Mouse (Mus musculus): ENCODE measurements around the gene Exd1. TPM values are rescaled to one million over a fixed set of nuclear protein-coding genes. Genes with fewer than 3 reads are reported as not detected.
A peak's percentile ranks its signal among the peaks of the same experiment; 100 is the strongest.

The Exd1 gene
- polyA plus RNA-seq (2014; fragmentation: Nextera tagmentation; extraction: Ambion mirVana), result 0.04 and 0.14 TPM in 2 replicates

- Histone ChIP-seq H3K36me3 (ENCODE audit: control insufficient read depth, insufficient read depth, low read length) (no peaks in the 10 kb centered on the region), H3K27ac (replicated peaks in 1 of 2; ENCODE audit: control insufficient read depth in 1 of 2, insufficient read depth in 1 of 2, low read depth in 2 of 2, low read length in 2 of 2) (peak within 1 kb of the TSS; percentile 68 to 78), H3K4me2 (ENCODE audit: low read length) (peak within 1 kb of the TSS; percentile 78), H3K4me3 (ENCODE audit: control insufficient read depth in 1 of 2, insufficient read depth in 1 of 2, low read depth in 1 of 2, low read length in 2 of 2) (peak within 1 kb of the TSS; percentile 73 to 82), H3K9me3 (ENCODE audit: control insufficient read depth, low read length) (no peaks in the 10 kb centered on the region), H3K9ac (ENCODE audit: low read length) (peak within 1 kb of the TSS; percentile 87), H3K27me3 (ENCODE audit: control insufficient read depth, insufficient read depth, low read length) (no peaks in the 10 kb centered on the region), H3K4me1 (ENCODE audit: control insufficient read depth in 2 of 2, insufficient read depth in 2 of 2, low read length in 2 of 2) (peaks cover 0 to 7% of the 10 kb centered on the region in 2 experiments; a peak in 1 of 4 replicates)
- WGBS, result under 1% methylated on average over 56 of the region's 57 CpGs
- ATAC-seq (ENCODE audit: insufficient number of reproducible peaks, insufficient read depth, low FRiP score, low read depth), result peak; percentile 99
Measured at GRCm38 (mm10) chr2:119547522-119548370, at the start of gene Exd1, which contains the start of gene Chp1. Gene Exd1, minus strand, starts transcription at chr2:119547627. Gene Chp1, plus strand, starts transcription at chr2:119547697.

GRCm38 (mm10) chr2:119596781-119597330, 49.4 kb upstream of the Exd1 start:
- H3K27me3 ChIP-seq (ENCODE audit: control insufficient read depth, insufficient read depth, low read length), result no peaks in the 10 kb centered on the region
- no peak overlapping the region for H3K27ac ChIP-seq (replicated peaks in 1 of 2; ENCODE audit: control insufficient read depth in 1 of 2, insufficient read depth in 1 of 2, low read depth in 2 of 2, low read length in 2 of 2)
- no peaks in the 10 kb centered on the region for H3K9me3 ChIP-seq (ENCODE audit: control insufficient read depth, low read length)
- no peak overlapping the region for H3K4me3 ChIP-seq (ENCODE audit: control insufficient read depth in 1 of 2, insufficient read depth in 1 of 2, low read depth in 1 of 2, low read length in 2 of 2)
- no peak overlapping the region for H3K9ac ChIP-seq (ENCODE audit: low read length)
- peaks cover 58% of the 10 kb centered on the region for H3K36me3 ChIP-seq (ENCODE audit: control insufficient read depth, insufficient read depth, low read length)
- peaks cover 0 to 31% of the 10 kb centered on the region in 2 experiments for H3K4me1 ChIP-seq (ENCODE audit: control insufficient read depth in 2 of 2, insufficient read depth in 2 of 2, low read length in 2 of 2)
- H3K4me2 ChIP-seq (ENCODE audit: low read length), result no peak overlapping the region
- WGBS, result 86% methylated on average over 8 of the region's 8 CpGs
- ATAC-seq (ENCODE audit: insufficient number of reproducible peaks, insufficient read depth, low FRiP score, low read depth), result no peak

DNA sequence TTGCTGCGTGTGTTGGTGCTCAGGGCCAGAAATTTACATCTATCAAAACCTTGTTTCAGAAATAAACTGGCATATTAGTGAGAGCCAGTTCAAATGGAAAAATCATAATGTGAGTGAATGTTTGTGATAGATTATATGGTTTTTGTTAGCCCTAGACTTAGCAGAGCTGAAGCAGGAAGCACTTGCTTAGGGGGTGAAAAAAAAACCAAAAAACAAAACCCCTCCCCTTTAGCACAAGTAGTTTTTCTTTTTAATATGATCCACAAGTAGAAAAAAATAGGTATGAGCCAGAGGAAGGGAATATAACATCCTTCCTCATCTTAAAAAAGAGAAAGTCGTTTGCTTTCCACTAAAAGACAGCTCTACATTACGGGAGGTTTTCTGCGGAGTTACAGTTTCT, 47.9 kb upstream of the Exd1 start:
- peaks cover 42% of the 10 kb centered on the region for H3K36me3 ChIP-seq (ENCODE audit: control insufficient read depth, insufficient read depth, low read length)
- H3K9ac ChIP-seq (ENCODE audit: low read length), result peak overlapping the region; percentile 97
- H3K27me3 ChIP-seq (ENCODE audit: control insufficient read depth, insufficient read depth, low read length), result no peaks in the 10 kb centered on the region
- H3K4me1 ChIP-seq (ENCODE audit: control insufficient read depth in 2 of 2, insufficient read depth in 2 of 2, low read length in 2 of 2), result peaks cover 0 to 19% of the 10 kb centered on the region in 2 experiments; a peak in 3 of 4 replicates
- 16% methylated on average over 4 of the region's 4 CpGs for WGBS
- H3K4me2 ChIP-seq (ENCODE audit: low read length), result peak overlapping the region; percentile 76
- peak overlapping the region; percentile 32 to 96; a peak in 3 of 4 replicates for H3K27ac ChIP-seq (replicated peaks in 1 of 2; ENCODE audit: control insufficient read depth in 1 of 2, insufficient read depth in 1 of 2, low read depth in 2 of 2, low read length in 2 of 2)
- ATAC-seq (ENCODE audit: insufficient number of reproducible peaks, insufficient read depth, low FRiP score, low read depth), result no peak
- H3K4me3 ChIP-seq (ENCODE audit: control insufficient read depth in 1 of 2, insufficient read depth in 1 of 2, low read depth in 1 of 2, low read length in 2 of 2), result peak overlapping the region; percentile 63 to 96; a peak in 3 of 4 replicates
- H3K9me3 ChIP-seq (ENCODE audit: control insufficient read depth, low read length), result no peaks in the 10 kb centered on the region

DNA sequence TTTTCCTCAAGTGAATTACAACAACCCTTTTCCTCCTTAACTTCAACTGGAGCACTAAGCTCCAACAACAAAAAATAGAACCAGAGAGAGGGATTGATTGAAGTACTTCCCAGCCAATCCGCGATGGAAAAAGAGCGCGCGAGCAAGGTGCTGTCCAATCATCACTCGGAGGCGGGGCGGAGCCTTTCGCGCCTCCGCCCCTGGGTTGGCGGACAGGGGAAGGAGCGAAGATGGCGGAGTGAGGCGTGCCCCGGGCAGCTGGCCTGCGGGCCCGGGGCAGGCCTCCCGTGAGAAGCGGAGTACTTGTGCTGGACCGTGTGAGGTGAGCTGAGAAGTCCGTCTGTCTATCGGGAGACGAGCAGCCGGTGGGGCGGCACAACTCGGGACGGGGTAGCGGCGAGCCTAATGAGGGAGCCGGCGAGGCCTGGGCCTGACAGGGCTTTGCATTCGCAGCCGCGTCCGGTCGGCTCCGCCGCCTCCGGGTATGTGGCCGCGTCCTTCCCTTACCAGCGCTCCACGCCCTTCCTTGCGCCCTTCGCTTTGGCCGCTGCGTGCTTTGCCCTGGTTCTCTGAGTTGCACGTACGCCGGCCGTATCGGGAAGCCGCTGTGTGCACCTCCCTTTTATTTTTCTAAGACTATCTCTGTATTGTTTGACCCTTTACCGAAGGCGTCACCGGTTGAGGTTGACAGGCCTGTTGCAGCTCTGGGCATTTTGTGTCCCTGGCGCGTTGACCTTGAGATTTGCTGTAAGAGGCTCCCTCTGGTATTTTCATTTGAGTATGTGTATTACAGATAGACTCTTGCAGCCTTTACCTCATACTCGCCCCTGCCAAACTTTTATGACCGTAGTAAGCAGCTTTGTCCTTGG, 46.9 kb upstream of the Exd1 start:
- under 1% methylated on average over 61 of the region's 61 CpGs for WGBS

GRCm38 (mm10) chr2:119593765-119594112, 46.3 kb upstream of the Exd1 start:
- H3K36me3 ChIP-seq (ENCODE audit: control insufficient read depth, insufficient read depth, low read length), result peaks cover 26% of the 10 kb centered on the region
- WGBS, result 5% methylated on average over 7 of the region's 7 CpGs
- peak overlapping the region; percentile 15 to 63; a peak in 3 of 4 replicates for H3K4me3 ChIP-seq (ENCODE audit: control insufficient read depth in 1 of 2, insufficient read depth in 1 of 2, low read depth in 1 of 2, low read length in 2 of 2)
- no peaks in the 10 kb centered on the region for H3K9me3 ChIP-seq (ENCODE audit: control insufficient read depth, low read length)
- peak overlapping the region; percentile 61 for H3K4me2 ChIP-seq (ENCODE audit: low read length)
- peaks cover 0 to 16% of the 10 kb centered on the region in 2 experiments; a peak in 2 of 4 replicates for H3K4me1 ChIP-seq (ENCODE audit: control insufficient read depth in 2 of 2, insufficient read depth in 2 of 2, low read length in 2 of 2)
- ATAC-seq (ENCODE audit: insufficient number of reproducible peaks, insufficient read depth, low FRiP score, low read depth), result no peak; the same call in 1 of the 2 replicates
- peak overlapping the region; percentile 64 for H3K9ac ChIP-seq (ENCODE audit: low read length)
- H3K27ac ChIP-seq (replicated peaks in 1 of 2; ENCODE audit: control insufficient read depth in 1 of 2, insufficient read depth in 1 of 2, low read depth in 2 of 2, low read length in 2 of 2), result peak overlapping the region; percentile 92 to 96
- no peaks in the 10 kb centered on the region for H3K27me3 ChIP-seq (ENCODE audit: control insufficient read depth, insufficient read depth, low read length)

More for the DNA sequence above, 46.9 kb upstream of the Exd1 start:
- H3K36me3 ChIP-seq (ENCODE audit: control insufficient read depth, insufficient read depth, low read length), result peaks cover 32% of the 10 kb centered on the region
- ATAC-seq (ENCODE audit: insufficient number of reproducible peaks, insufficient read depth, low FRiP score, low read depth), result peak; percentile 92
- H3K4me3 ChIP-seq (ENCODE audit: control insufficient read depth in 1 of 2, insufficient read depth in 1 of 2, low read depth in 1 of 2, low read length in 2 of 2), result peak overlapping the region; percentile 63 to 96
- H3K9ac ChIP-seq (ENCODE audit: low read length), result peak overlapping the region; percentile 97
- H3K4me1 ChIP-seq (ENCODE audit: control insufficient read depth in 2 of 2, insufficient read depth in 2 of 2, low read length in 2 of 2), result peaks cover 0 to 16% of the 10 kb centered on the region in 2 experiments; a peak in 2 of 4 replicates
- peak overlapping the region; percentile 76 for H3K4me2 ChIP-seq (ENCODE audit: low read length)
- no peaks in the 10 kb centered on the region for H3K9me3 ChIP-seq (ENCODE audit: control insufficient read depth, low read length)
- H3K27me3 ChIP-seq (ENCODE audit: control insufficient read depth, insufficient read depth, low read length), result no peaks in the 10 kb centered on the region
- peak overlapping the region; percentile 96 to 99 for H3K27ac ChIP-seq (replicated peaks in 1 of 2; ENCODE audit: control insufficient read depth in 1 of 2, insufficient read depth in 1 of 2, low read depth in 2 of 2, low read length in 2 of 2)

GRCm38 (mm10) chr2:119591247-119591646, 43.8 kb upstream of the Exd1 start:
- H3K9me3 ChIP-seq (ENCODE audit: control insufficient read depth, low read length), result no peaks in the 10 kb centered on the region
- H3K4me3 ChIP-seq (ENCODE audit: control insufficient read depth in 1 of 2, insufficient read depth in 1 of 2, low read depth in 1 of 2, low read length in 2 of 2), result no peak overlapping the region
- no peak overlapping the region for H3K9ac ChIP-seq (ENCODE audit: low read length)
- no peak for ATAC-seq (ENCODE audit: insufficient number of reproducible peaks, insufficient read depth, low FRiP score, low read depth)
- peaks cover 2% of the 10 kb centered on the region for H3K36me3 ChIP-seq (ENCODE audit: control insufficient read depth, insufficient read depth, low read length)
- no peaks in the 10 kb centered on the region for H3K27me3 ChIP-seq (ENCODE audit: control insufficient read depth, insufficient read depth, low read length)
- 93% methylated on average over 3 of the region's 3 CpGs for WGBS
- no peak overlapping the region for H3K27ac ChIP-seq (replicated peaks in 1 of 2; ENCODE audit: control insufficient read depth in 1 of 2, insufficient read depth in 1 of 2, low read depth in 2 of 2, low read length in 2 of 2)
- no peak overlapping the region for H3K4me2 ChIP-seq (ENCODE audit: low read length)
- H3K4me1 ChIP-seq (ENCODE audit: control insufficient read depth in 2 of 2, insufficient read depth in 2 of 2, low read length in 2 of 2), result peaks cover 0 to 11% of the 10 kb centered on the region in 2 experiments; a peak in 2 of 4 replicates

- H3K36me3 ChIP-seq (ENCODE audit: control insufficient read depth, insufficient read depth, low read length), result 0 out of 2 replicates have a peak, but pooled peaks cover 3% of the 10 kb centered on the region
- 0 out of 4 replicates have a peak, but pooled peaks cover 0 to 4% of the 10 kb centered on the region in 2 experiments for H3K4me1 ChIP-seq (ENCODE audit: control insufficient read depth in 2 of 2, insufficient read depth in 2 of 2, low read length in 2 of 2)
- H3K4me2 ChIP-seq (ENCODE audit: low read length), result no peak overlapping the region
- WGBS, result 16% methylated on average over 4 of the region's 4 CpGs
- no peak overlapping the region for H3K27ac ChIP-seq (replicated peaks in 1 of 2; ENCODE audit: control insufficient read depth in 1 of 2, insufficient read depth in 1 of 2, low read depth in 2 of 2, low read length in 2 of 2)
- no peak overlapping the region for H3K4me3 ChIP-seq (ENCODE audit: control insufficient read depth in 1 of 2, insufficient read depth in 1 of 2, low read depth in 1 of 2, low read length in 2 of 2)
- no peaks in the 10 kb centered on the region for H3K27me3 ChIP-seq (ENCODE audit: control insufficient read depth, insufficient read depth, low read length)
- no peaks in the 10 kb centered on the region for H3K9me3 ChIP-seq (ENCODE audit: control insufficient read depth, low read length)
- H3K9ac ChIP-seq (ENCODE audit: low read length), result no peak overlapping the region
- ATAC-seq (ENCODE audit: insufficient number of reproducible peaks, insufficient read depth, low FRiP score, low read depth), result no peak
Measured at GRCm38 (mm10) chr2:119587383-119587782, 40.0 kb upstream of the Exd1 start.

Data from heart, embryonic 14.5 days (tissue).